ENCODE assay signal across 17 mouse cellular contexts in the genomic region with DNA sequence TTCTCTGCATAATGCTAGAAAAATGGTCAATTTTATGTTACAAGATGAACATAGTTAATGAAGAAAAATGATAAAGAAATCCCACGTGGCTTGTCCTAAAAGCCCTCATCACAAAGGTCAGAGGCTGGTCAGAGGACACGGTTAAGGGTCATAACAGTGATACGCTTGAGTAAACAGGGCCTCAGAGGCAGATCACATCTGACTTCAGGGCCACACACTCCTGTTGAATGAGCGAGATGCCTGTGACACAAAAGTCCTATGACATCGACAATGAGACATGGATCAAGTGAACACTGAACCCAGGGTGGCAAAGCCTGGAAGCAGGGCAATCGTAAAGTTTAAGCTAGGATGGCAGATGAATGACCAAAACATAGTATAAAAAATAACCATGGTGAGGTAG.
DNase-seq lines count a peak whose midpoint lies in the region.
"Had no signal": no experiment of that assay in that cellular context is flagged by ENCODE, and none has a peak within 500 bp of the region (broad histone marks: within the 10 kb centered on the region; RNA-seq: fewer than 3 reads in every experiment).

No protein-coding gene starts in this region.

- WGBS in heart, embryonic 10.5 days, result 57% methylated on average over 6 of the region's 6 CpGs

- H3K36me3 ChIP-seq in heart, embryonic 10.5 days, result no peaks in the 10 kb centered on the region
- H3K36me3 ChIP-seq: embryonic facial prominence, embryonic 12.5 days; forebrain, embryonic 15.5 days; heart, embryonic 13.5 days; hindbrain, embryonic 15.5 days had no signal

- peak; percentile 64 for DNase-seq in heart, adult 11 months
- DNase-seq in heart, embryonic 10.5 days (ENCODE audit: low spot score), result no peak
- DNase-seq in kidney, postnatal 36 days, result peak; percentile 31 to 39
- no peak for DNase-seq in kidney, adult 18-20 months
- DNase-seq in embryo, embryonic 10 days (ENCODE audit: low spot score), result peak; percentile 69
- DNase-seq in mesoderm, embryonic 11.5 days (ENCODE audit: low read depth, low spot score), result peak; percentile 23
- DNase-seq in cerebellum, postnatal 4 days (ENCODE audit: low spot score in 2 of 2), result no peak
- DNase-seq: adrenal gland, postnatal 10 days; cerebellum, adult 11 months; cerebellum, adult 8-10 months; cerebellum, postnatal 14 days; gastrocnemius, postnatal 10 days; heart, postnatal 36 days had no signal

- no peak overlapping the region for H3K27ac ChIP-seq in heart, embryonic 10.5 days
- H3K27ac ChIP-seq: embryonic facial prominence, embryonic 12.5 days; forebrain, embryonic 15.5 days; heart, embryonic 13.5 days; hindbrain, embryonic 15.5 days had no signal

- no peaks in the 10 kb centered on the region for H3K9me3 ChIP-seq in heart, embryonic 10.5 days
- H3K9me3 ChIP-seq: embryonic facial prominence, embryonic 12.5 days; forebrain, embryonic 15.5 days; heart, embryonic 13.5 days; hindbrain, embryonic 15.5 days had no signal

- no peak overlapping the region for H3K4me3 ChIP-seq in heart, embryonic 10.5 days
- H3K4me3 ChIP-seq: embryonic facial prominence, embryonic 12.5 days; forebrain, embryonic 15.5 days; heart, embryonic 13.5 days; hindbrain, embryonic 15.5 days had no signal

- H3K4me1 ChIP-seq in heart, embryonic 10.5 days, result peaks cover 12% of the 10 kb centered on the region

- no peaks in the 10 kb centered on the region for H3K27me3 ChIP-seq in heart, embryonic 10.5 days (ENCODE audit: insufficient read depth, poor library complexity, severe bottlenecking)
- H3K27me3 ChIP-seq: embryonic facial prominence, embryonic 12.5 days; forebrain, embryonic 15.5 days; heart, embryonic 13.5 days; hindbrain, embryonic 15.5 days had no signal

Comparison
In these comparisons a context has a peak if more than half of its experiments do, and no peak if none do; other contexts are left out.
1. DNase-seq: peak in heart, adult 11 months (single experiment), kidney, postnatal 36 days (2 of 2), embryo, embryonic 10 days (single experiment) and mesoderm, embryonic 11.5 days (single experiment); none in heart, embryonic 10.5 days (single experiment), kidney, adult 18-20 months (single experiment) and cerebellum, postnatal 4 days (0 of 2).